Mouse (Mus musculus): ENCODE results near the gene Arid3a. TPM values are rescaled to one million over a fixed set of nuclear protein-coding genes. Genes with fewer than 3 reads are reported as not detected.
A peak's percentile ranks its signal among the peaks of the same experiment; 100 is the strongest.

The Arid3a gene
- polyA plus RNA-seq, 1 experiment from 2014 or later, result 19.4 TPM

DNA sequence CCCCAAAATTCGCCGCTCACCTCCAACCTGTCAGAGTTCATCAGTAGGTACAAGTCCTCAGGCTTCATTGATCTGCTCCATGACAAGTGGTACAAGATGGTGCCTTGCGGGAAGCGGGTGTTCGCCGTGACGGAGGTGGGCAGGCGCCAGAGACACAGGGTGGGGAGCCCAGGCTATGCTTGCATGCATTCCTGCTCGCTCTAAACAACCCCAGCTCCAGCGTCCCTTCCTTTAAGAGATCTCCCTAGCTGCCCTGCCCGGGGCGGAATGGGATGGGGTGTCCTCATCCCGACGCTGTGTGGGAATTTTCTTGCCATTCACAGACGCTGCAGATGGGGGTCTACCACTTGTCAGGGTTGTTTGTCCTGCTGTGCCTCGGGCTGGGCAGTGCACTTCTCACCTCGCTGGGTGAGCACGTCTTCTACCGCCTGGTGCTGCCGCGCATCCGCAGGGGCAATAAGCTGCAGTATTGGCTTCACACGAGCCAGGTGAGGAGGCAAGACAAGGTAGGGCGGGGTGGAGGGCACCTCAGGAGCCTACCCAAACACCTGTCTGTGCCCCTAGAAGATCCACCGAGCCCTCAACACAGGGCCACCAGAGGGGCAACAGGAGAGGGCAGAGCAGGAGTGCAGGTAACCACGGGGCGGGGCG lies 49.4 kb downstream of the Arid3a start:
- no peak overlapping the region for H3K27ac ChIP-seq (ENCODE audit: low read length)
- no peaks in the 10 kb centered on the region; the same call in 1 of the 2 replicates for H3K9me3 ChIP-seq (ENCODE audit: control insufficient read depth, low read length)
- whole genome bisulfite sequencing, result 84% methylated on average over 28 of the region's 28 CpGs
- ATAC-seq, result no peak
- H3K9ac ChIP-seq (ENCODE audit: low read depth, low read length), result no peak overlapping the region
- peaks cover 2% of the 10 kb centered on the region for H3K4me1 ChIP-seq (ENCODE audit: control insufficient read depth, insufficient read depth, low read length)
- H3K36me3 ChIP-seq (ENCODE audit: control insufficient read depth, insufficient read depth, low read length), result peaks cover 37% of the 10 kb centered on the region
- no peak overlapping the region for H3K4me3 ChIP-seq (ENCODE audit: low read length)
- H3K4me2 ChIP-seq (ENCODE audit: low read depth, low read length), result no peak overlapping the region
- peaks cover 7% of the 10 kb centered on the region for H3K27me3 ChIP-seq (replicated peaks; ENCODE audit: control insufficient read depth, insufficient read depth, low read length)

DNA sequence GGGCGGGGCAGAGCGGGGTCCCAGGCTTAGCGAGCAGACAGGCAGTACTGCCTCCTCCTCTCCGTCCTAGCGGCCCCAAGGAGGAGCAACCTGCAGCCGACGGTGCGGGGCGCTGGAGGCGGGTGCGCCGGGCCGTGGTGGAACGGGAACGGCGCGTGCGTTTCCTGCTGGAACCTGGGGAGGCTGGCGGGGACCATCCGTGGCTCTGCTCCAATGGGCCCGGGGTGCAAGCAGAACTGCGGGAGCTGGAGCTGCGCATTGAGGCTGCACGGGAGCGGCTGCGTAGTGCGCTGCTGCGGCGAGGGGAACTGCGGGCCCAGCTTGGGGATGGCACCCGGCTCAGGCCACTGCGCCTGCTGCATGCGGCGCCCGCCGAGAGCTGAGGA lies 49.9 kb downstream of the Arid3a start:
- 82% methylated on average over 36 of the region's 36 CpGs for WGBS
- Histone ChIP-seq H3K4me3 (ENCODE audit: low read length) (no peak overlapping the region), H3K27ac (ENCODE audit: low read length) (no peak overlapping the region), H3K4me2 (ENCODE audit: low read depth, low read length) (no peak overlapping the region), H3K9me3 (ENCODE audit: control insufficient read depth, low read length) (no peaks in the 10 kb centered on the region; the same call in 1 of the 2 replicates), H3K27me3 (replicated peaks; ENCODE audit: control insufficient read depth, insufficient read depth, low read length) (peaks cover 2% of the 10 kb centered on the region; the same call in 1 of the 2 replicates), H3K9ac (ENCODE audit: low read depth, low read length) (no peak overlapping the region), H3K4me1 (ENCODE audit: control insufficient read depth, insufficient read depth, low read length) (no peaks in the 10 kb centered on the region), H3K36me3 (ENCODE audit: control insufficient read depth, insufficient read depth, low read length) (peaks cover 40% of the 10 kb centered on the region)
- no peak for ATAC-seq

GRCm38 (mm10) chr10:79977324-79977723 lies 50.5 kb downstream of the Arid3a start:
- Histone ChIP-seq H3K4me2 (ENCODE audit: low read depth, low read length) (no peak overlapping the region), H3K9ac (ENCODE audit: low read depth, low read length) (no peak overlapping the region), H3K27me3 (replicated peaks; ENCODE audit: control insufficient read depth, insufficient read depth, low read length) (no peaks in the 10 kb centered on the region), H3K4me1 (ENCODE audit: control insufficient read depth, insufficient read depth, low read length) (peaks cover 2% of the 10 kb centered on the region), H3K9me3 (ENCODE audit: control insufficient read depth, low read length) (no peaks in the 10 kb centered on the region; the same call in 1 of the 2 replicates), H3K27ac (ENCODE audit: low read length) (no peak overlapping the region), H3K36me3 (ENCODE audit: control insufficient read depth, insufficient read depth, low read length) (peaks cover 41% of the 10 kb centered on the region), H3K4me3 (ENCODE audit: low read length) (no peak overlapping the region)
- WGBS, result 83% methylated on average over 28 of the region's 28 CpGs
- ATAC-seq, result no peak

DNA sequence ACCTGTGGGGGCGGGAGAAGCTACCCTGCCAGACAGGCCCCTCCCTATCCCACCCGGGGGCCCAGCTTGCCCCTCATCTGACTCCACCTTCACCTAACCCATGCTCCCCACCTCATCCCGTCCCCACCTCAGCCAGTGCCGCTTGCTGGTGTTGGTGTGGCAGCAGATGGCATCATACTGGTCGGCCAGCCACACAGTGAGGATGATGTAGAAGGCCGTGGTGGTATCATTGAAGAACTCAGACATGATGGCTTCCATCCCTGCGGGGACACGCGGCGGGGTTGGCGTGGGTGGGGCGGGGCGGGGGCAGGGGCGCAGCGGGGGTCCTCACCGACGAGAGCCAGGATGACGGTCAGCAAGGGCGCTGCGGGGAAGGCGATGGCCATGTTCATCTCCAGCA lies 51.2 kb downstream of the Arid3a start:
- Histone ChIP-seq H3K27ac (ENCODE audit: low read length) (no peak overlapping the region), H3K27me3 (replicated peaks; ENCODE audit: control insufficient read depth, insufficient read depth, low read length) (no peaks in the 10 kb centered on the region), H3K36me3 (ENCODE audit: control insufficient read depth, insufficient read depth, low read length) (peaks cover 41% of the 10 kb centered on the region), H3K9me3 (ENCODE audit: control insufficient read depth, low read length) (no peaks in the 10 kb centered on the region; the same call in 1 of the 2 replicates), H3K9ac (ENCODE audit: low read depth, low read length) (no peak overlapping the region), H3K4me1 (ENCODE audit: control insufficient read depth, insufficient read depth, low read length) (peaks cover 9% of the 10 kb centered on the region), H3K4me2 (ENCODE audit: low read depth, low read length) (no peak overlapping the region), H3K4me3 (ENCODE audit: low read length) (no peak overlapping the region)
- 95% methylated on average over 21 of the region's 21 CpGs for WGBS
- no peak for ATAC-seq

DNA sequence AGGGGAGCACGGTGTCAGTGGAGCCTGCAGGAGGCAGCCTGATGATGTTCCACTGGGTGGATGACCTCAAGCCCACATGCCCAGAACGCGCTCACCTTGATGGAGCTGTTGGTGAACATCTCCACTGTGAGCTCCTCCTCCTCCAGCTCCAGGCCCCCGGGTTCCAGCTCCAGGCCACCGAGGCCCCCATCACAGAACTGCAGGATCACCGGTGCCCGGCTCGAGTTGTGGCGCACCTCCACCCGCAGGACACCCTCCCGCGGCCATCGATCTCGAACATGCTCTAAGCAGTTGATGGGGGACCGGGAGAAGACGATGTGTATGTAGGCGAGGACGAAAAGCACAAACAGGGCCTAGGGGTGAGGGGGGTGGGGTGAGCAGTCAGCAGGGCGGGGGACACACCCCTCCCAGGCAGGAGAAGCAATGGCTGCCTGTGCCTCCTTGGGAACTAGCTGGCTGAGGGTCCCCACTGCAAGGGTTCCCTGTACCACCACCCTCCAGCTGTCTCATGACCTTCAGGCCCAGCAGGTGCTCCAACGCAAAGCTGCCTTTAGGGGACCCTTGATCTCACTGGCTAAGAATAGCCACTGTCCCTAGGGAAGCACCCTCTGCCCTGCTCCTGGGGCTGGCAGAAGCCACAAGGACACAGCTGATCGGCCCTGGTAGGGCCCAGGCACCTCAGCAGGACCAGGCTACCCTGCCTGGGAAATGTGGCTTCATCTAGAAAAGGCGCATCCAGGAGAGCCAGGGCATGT lies 52.7 kb downstream of the Arid3a start:
- Histone ChIP-seq H3K4me1 (ENCODE audit: control insufficient read depth, insufficient read depth, low read length) (peaks cover 14% of the 10 kb centered on the region), H3K4me2 (ENCODE audit: low read depth, low read length) (no peak overlapping the region), H3K9ac (ENCODE audit: low read depth, low read length) (no peak overlapping the region), H3K27me3 (replicated peaks; ENCODE audit: control insufficient read depth, insufficient read depth, low read length) (no peaks in the 10 kb centered on the region), H3K4me3 (ENCODE audit: low read length) (no peak overlapping the region), H3K9me3 (ENCODE audit: control insufficient read depth, low read length) (no peaks in the 10 kb centered on the region; the same call in 1 of the 2 replicates), H3K27ac (ENCODE audit: low read length) (no peak overlapping the region), H3K36me3 (ENCODE audit: control insufficient read depth, insufficient read depth, low read length) (peaks cover 41% of the 10 kb centered on the region)
- no peak for ATAC-seq
- WGBS, result 90% methylated on average over 22 of the region's 22 CpGs

- peak overlapping the region; percentile 96; the same call in 1 of the 2 replicates for H3K27ac ChIP-seq (ENCODE audit: low read length)
- no peaks in the 10 kb centered on the region for H3K9me3 ChIP-seq (ENCODE audit: control insufficient read depth, low read length)
- H3K27me3 ChIP-seq (replicated peaks; ENCODE audit: control insufficient read depth, insufficient read depth, low read length), result no peaks in the 10 kb centered on the region
- H3K9ac ChIP-seq (ENCODE audit: low read depth, low read length), result peak overlapping the region; percentile 92
- no peak for ATAC-seq
- H3K4me3 ChIP-seq (ENCODE audit: low read length), result peak overlapping the region; percentile 86
- H3K4me1 ChIP-seq (ENCODE audit: control insufficient read depth, insufficient read depth, low read length), result peaks cover 38% of the 10 kb centered on the region
- WGBS, result 71% methylated on average over 5 of the region's 5 CpGs
- peak overlapping the region; percentile 88 for H3K4me2 ChIP-seq (ENCODE audit: low read depth, low read length)
- peaks cover 15% of the 10 kb centered on the region for H3K36me3 ChIP-seq (ENCODE audit: control insufficient read depth, insufficient read depth, low read length)
These were observed 56.4 kb downstream of the Arid3a start for GRCm38 (mm10) chr10:79983205-79983604.

DNA sequence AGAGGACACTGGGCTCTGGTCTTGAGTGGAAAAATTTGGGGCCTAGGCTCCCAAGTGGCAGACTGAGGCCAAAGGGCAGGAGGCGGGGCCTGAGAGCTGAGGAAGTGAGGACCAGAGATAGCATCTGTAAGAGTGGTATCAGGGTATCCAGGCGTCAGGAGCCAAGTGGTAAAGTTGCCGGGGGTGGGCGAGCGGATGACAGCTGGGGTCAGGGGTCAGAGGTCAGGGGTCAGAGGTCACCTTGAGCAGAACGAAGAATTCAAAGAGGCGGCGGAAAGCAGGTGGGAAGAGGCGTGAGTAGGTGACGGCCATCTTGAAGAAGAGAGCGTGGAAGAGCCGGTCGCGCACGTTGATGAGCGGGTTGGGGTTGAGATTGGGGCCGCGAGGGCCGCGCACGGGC lies 56.8 kb downstream of the Arid3a start:
- no peak for ATAC-seq
- Histone ChIP-seq H3K27ac (ENCODE audit: low read length) (peak overlapping the region; percentile 96), H3K9ac (ENCODE audit: low read depth, low read length) (peak overlapping the region; percentile 92), H3K27me3 (replicated peaks; ENCODE audit: control insufficient read depth, insufficient read depth, low read length) (no peaks in the 10 kb centered on the region), H3K4me2 (ENCODE audit: low read depth, low read length) (peak overlapping the region; percentile 88), H3K4me1 (ENCODE audit: control insufficient read depth, insufficient read depth, low read length) (peaks cover 40% of the 10 kb centered on the region), H3K4me3 (ENCODE audit: low read length) (peak overlapping the region; percentile 86), H3K9me3 (ENCODE audit: control insufficient read depth, low read length) (no peaks in the 10 kb centered on the region), H3K36me3 (ENCODE audit: control insufficient read depth, insufficient read depth, low read length) (peaks cover 11% of the 10 kb centered on the region)
- under 1% methylated on average over 21 of the region's 21 CpGs for WGBS

- Histone ChIP-seq H3K4me1 (ENCODE audit: control insufficient read depth, insufficient read depth, low read length) (peaks cover 45% of the 10 kb centered on the region), H3K27me3 (replicated peaks; ENCODE audit: control insufficient read depth, insufficient read depth, low read length) (no peaks in the 10 kb centered on the region), H3K9me3 (ENCODE audit: control insufficient read depth, low read length) (no peaks in the 10 kb centered on the region), H3K9ac (ENCODE audit: low read depth, low read length) (peak within 1 kb of the TSS; percentile 92), H3K27ac (ENCODE audit: low read length) (peak within 1 kb of the TSS; percentile 96), H3K4me2 (ENCODE audit: low read depth, low read length) (peak within 1 kb of the TSS; percentile 88), H3K4me3 (ENCODE audit: low read length) (peak within 1 kb of the TSS; percentile 86), H3K36me3 (ENCODE audit: control insufficient read depth, insufficient read depth, low read length) (peaks cover 8% of the 10 kb centered on the region; the same call in 1 of the 2 replicates)
- peak; percentile 82 for ATAC-seq
- under 1% methylated on average over 48 of the region's 49 CpGs for WGBS
These were observed 57.5 kb downstream of the Arid3a start, which contains the start of gene Tmem259 for GRCm38 (mm10) chr10:79984195-79984816. Tmem259 (minus strand) TSS chr10:79984330.

- Histone ChIP-seq H3K4me2 (ENCODE audit: low read depth, low read length) (peak overlapping the region; percentile 88), H3K4me1 (ENCODE audit: control insufficient read depth, insufficient read depth, low read length) (peaks cover 51% of the 10 kb centered on the region), H3K27me3 (replicated peaks; ENCODE audit: control insufficient read depth, insufficient read depth, low read length) (no peaks in the 10 kb centered on the region), H3K27ac (ENCODE audit: low read length) (peak overlapping the region; percentile 96), H3K9me3 (ENCODE audit: control insufficient read depth, low read length) (no peaks in the 10 kb centered on the region), H3K9ac (ENCODE audit: low read depth, low read length) (peak overlapping the region; percentile 92), H3K4me3 (ENCODE audit: low read length) (peak overlapping the region; percentile 86), H3K36me3 (ENCODE audit: control insufficient read depth, insufficient read depth, low read length) (0 out of 2 replicates have a peak, but pooled peaks cover 4% of the 10 kb centered on the region)
- ATAC-seq, result peak; percentile 92
- WGBS, result under 1% methylated on average over 22 of the region's 22 CpGs
These were observed 58.0 kb downstream of the Arid3a start for GRCm38 (mm10) chr10:79984871-79985270.
